Mouse (Mus musculus) neural tube, embryonic 10.5 days (tissue): Measurements from ENCODE around the gene Acsl6.
A peak's percentile ranks its signal among the peaks of the same experiment; 100 is the strongest.

Source experiments
- DNase-seq: peaks from one replicate; pipeline ENCODE4 v3.0.0-alpha.2; 2017; ENCODE audit warnings: low spot score; ENCODE audit errors: extremely low spot score

Acsl6 gene

GRCm38 (mm10) chr11:54307139-54307816 lies 3.7 kb downstream of the Acsl6 start:
- DNase-seq: no peak

GRCm38 (mm10) chr11:54310588-54310987 lies 7.0 kb downstream of the Acsl6 start:
- no peak for DNase-seq

- DNase-seq: peak; percentile 48
Observed at GRCm38 (mm10) chr11:54312021-54312420, 8.4 kb downstream of the Acsl6 start.

GRCm38 (mm10) chr11:54312603-54313002 lies 9.0 kb downstream of the Acsl6 start:
- no peak for DNase-seq

- DNase-seq: no peak
Observed at GRCm38 (mm10) chr11:54313391-54314360, 10.1 kb downstream of the Acsl6 start.

- DNase-seq: peak; percentile 24
Observed at GRCm38 (mm10) chr11:54314740-54315139, 11.1 kb downstream of the Acsl6 start.

GRCm38 (mm10) chr11:54315336-54315735 lies 11.7 kb downstream of the Acsl6 start:
- DNase-seq: no peak

- no peak for DNase-seq
Observed at GRCm38 (mm10) chr11:54317361-54317760, 13.8 kb downstream of the Acsl6 start.

- DNase-seq: no peak
Observed at GRCm38 (mm10) chr11:54317795-54318194, 14.2 kb downstream of the Acsl6 start.

- DNase-seq: no peak
Observed at GRCm38 (mm10) chr11:54321802-54322532, 18.4 kb downstream of the Acsl6 start.

GRCm38 (mm10) chr11:54331463-54332183 lies 28.0 kb downstream of the Acsl6 start:
- no peak for DNase-seq

GRCm38 (mm10) chr11:54336165-54336707 lies 32.6 kb downstream of the Acsl6 start:
- no peak for DNase-seq

GRCm38 (mm10) chr11:54343703-54344102 lies 40.1 kb downstream of the Acsl6 start:
- peak; percentile 41 for DNase-seq

GRCm38 (mm10) chr11:54351704-54352103 lies 48.1 kb downstream of the Acsl6 start:
- DNase-seq: no peak

- peak; percentile 42 for DNase-seq
Observed at GRCm38 (mm10) chr11:54353121-54353576, 49.6 kb downstream of the Acsl6 start.

GRCm38 (mm10) chr11:54354595-54355563 lies 51.3 kb downstream of the Acsl6 start:
- DNase-seq: peak; percentile 64

- DNase-seq: no peak
Observed at GRCm38 (mm10) chr11:54355564-54355955, 52.0 kb downstream of the Acsl6 start.

GRCm38 (mm10) chr11:54356676-54357075 lies 53.1 kb downstream of the Acsl6 start:
- no peak for DNase-seq

GRCm38 (mm10) chr11:54372553-54372952 lies 69.0 kb downstream of the Acsl6 start:
- DNase-seq: no peak
